Mouse (Mus musculus) heart, embryonic 14.5 days (tissue): ENCODE measurements around the gene Ccp110. TPM values are rescaled to one million over a fixed set of nuclear protein-coding genes. Genes with fewer than 3 reads are reported as not detected.

Source experiments
- ATAC-seq: fragments of 200-750 bp; cut with Nextera tagmentation; 2 replicates; pipeline ENCODE4 v1.8.0; 2017; ENCODE audit warnings: low read depth, moderate TSS enrichment; ENCODE audit not compliant: insufficient number of reproducible peaks, insufficient read depth, low FRiP score
- H3K27ac ChIP-seq, 2 experiments: fragments of 200-500 bp in 1 of 2; fragments of 300-500 bp in 1 of 2; sonication (generic) in 1 of 2; replicated peaks in 1 of 2; 2 replicates each; pipeline ENCODE4 v1.5.1; 2012 to 2014; ENCODE audit warnings: low read depth in 2 of 2, low read length in 2 of 2, control low read depth in 1 of 2, mild to moderate bottlenecking in 1 of 2, mixed read lengths in 1 of 2; ENCODE audit not compliant: control insufficient read depth in 1 of 2, insufficient read depth in 1 of 2
- H3K27me3 ChIP-seq: fragments of 300-500 bp; sonication (generic); 2 replicates; pipeline ENCODE4 v1.6.1; 2014; ENCODE audit warnings: mild to moderate bottlenecking, low read length, control low read depth; ENCODE audit not compliant: control insufficient read depth, insufficient read depth
- H3K36me3 ChIP-seq: fragments of 300-500 bp; sonication (generic); 2 replicates; pipeline ENCODE4 v1.6.1; 2014; ENCODE audit warnings: mild to moderate bottlenecking, control low read depth, low read length, mixed read lengths; ENCODE audit not compliant: control insufficient read depth, insufficient read depth
- H3K4me1 ChIP-seq, 2 experiments: fragments of 200-500 bp in 1 of 2; fragments of 300-500 bp in 1 of 2; sonication (generic) in 1 of 2; 2 replicates each; pipeline ENCODE4 v1.6.1; 2012 to 2014; ENCODE audit warnings: low read length in 2 of 2, control low read depth in 1 of 2, mixed read lengths in 1 of 2; ENCODE audit not compliant: control insufficient read depth in 2 of 2, insufficient read depth in 2 of 2
- H3K4me2 ChIP-seq: fragments of 300-500 bp; sonication (generic); 2 replicates; pipeline ENCODE4 v1.6.1; 2014; ENCODE audit warnings: mild to moderate bottlenecking, low read length
- H3K4me3 ChIP-seq, 2 experiments: fragments of 200-500 bp in 1 of 2; fragments of 300-500 bp in 1 of 2; sonication (generic) in 1 of 2; 2 replicates each; pipeline ENCODE4 v1.5.1; 2012 to 2014; ENCODE audit warnings: low read length in 2 of 2, mild to moderate bottlenecking in 2 of 2, control low read depth in 1 of 2, low read depth in 1 of 2, moderate library complexity in 1 of 2; ENCODE audit not compliant: control insufficient read depth in 1 of 2, insufficient read depth in 1 of 2
- H3K9ac ChIP-seq: fragments of 300-500 bp; sonication (generic); 2 replicates; pipeline ENCODE4 v1.6.1; 2014; ENCODE audit warnings: mild to moderate bottlenecking, low read length
- H3K9me3 ChIP-seq: fragments of 300-500 bp; sonication (generic); 2 replicates; pipeline ENCODE4 v1.6.1; 2016; ENCODE audit warnings: low read length, control low read depth; ENCODE audit not compliant: control insufficient read depth
- WGBS: fragments of 180-500 bp; shearing (Covaris S2); extraction: QIAGEN DNeasy Blood & Tissue Kit; methylation state at CpG from one replicate; pipeline ENCODE4 v1.1.7; 2014; 5-methylcytosine and 5-hydroxymethylcytosine counted together
- polyA plus RNA-seq: library from polyadenylated mRNA; unstranded; fragments of >200 nt; fragmentation: Nextera tagmentation; extraction: Ambion mirVana; gene quantifications from 2 replicates; pipeline ENCODE4 v1.2.1, GENCODE M21; 2014

The Ccp110 gene
- polyA plus RNA-seq, 1 experiment from 2014 or later, result 4.2 TPM

DNA sequence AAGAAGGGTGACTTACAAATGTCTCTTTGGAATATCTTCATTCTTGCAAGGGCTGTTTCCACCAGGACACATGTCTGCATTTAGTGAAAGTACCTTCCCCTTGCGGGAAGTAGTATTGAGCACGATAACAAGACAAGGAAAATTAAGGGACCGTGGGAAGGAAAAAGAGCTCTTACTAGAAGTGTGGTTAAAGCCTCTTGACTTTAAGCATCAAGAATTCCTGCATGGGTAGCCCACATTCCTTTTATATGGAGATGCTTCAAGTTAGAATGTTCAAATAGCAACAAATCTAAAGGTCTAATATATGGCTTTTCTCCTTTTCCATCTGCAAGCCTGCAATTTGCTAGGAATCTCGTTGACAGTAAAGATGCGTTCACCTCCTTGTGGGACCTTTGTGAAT is 5.9 kb upstream of the Ccp110 start:
- Histone ChIP-seq H3K9ac (no peak overlapping the region), H3K27me3 (no peaks in the 10 kb centered on the region), H3K4me2 (no peak overlapping the region), H3K4me3 (no peak overlapping the region), H3K27ac (no peak overlapping the region), H3K9me3 (no peaks in the 10 kb centered on the region), H3K4me1 (peaks cover 4 to 17% of the 10 kb centered on the region in 2 experiments; a peak in 3 of 4 replicates), H3K36me3 (0 out of 2 replicates have a peak, but pooled peaks cover 4% of the 10 kb centered on the region)
- WGBS, result 88% methylated on average over 5 of the region's 5 CpGs
- no peak for ATAC-seq

DNA sequence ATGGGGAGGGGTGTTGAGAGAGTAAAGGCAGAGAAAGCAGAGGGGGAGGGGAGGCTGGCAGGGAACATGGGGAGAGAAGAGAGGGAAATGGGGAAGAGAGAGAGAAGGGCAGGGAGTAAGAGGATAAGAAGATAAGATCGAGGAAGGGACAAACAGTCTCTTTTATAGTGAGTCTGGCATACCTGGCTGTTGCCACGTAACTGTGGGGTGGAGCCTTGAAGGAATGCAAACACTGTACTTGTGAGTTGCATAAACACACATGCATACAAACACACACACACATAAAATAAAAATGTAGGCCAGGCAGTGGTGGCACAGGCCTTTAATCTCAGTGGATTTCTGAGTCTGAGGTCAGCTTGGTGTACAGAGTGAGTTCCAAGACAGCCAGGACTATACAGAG is 5.1 kb upstream of the Ccp110 start:
- Histone ChIP-seq H3K4me3 (no peak overlapping the region), H3K36me3 (0 out of 2 replicates have a peak, but pooled peaks cover 4% of the 10 kb centered on the region), H3K4me1 (peaks cover 4 to 17% of the 10 kb centered on the region in 2 experiments; a peak in 3 of 4 replicates), H3K27me3 (no peaks in the 10 kb centered on the region), H3K9me3 (no peaks in the 10 kb centered on the region), H3K27ac (no peak overlapping the region), H3K4me2 (no peak overlapping the region), H3K9ac (no peak overlapping the region)
- 58% methylated on average over 2 of the region's 2 CpGs for WGBS
- ATAC-seq, result no peak

DNA sequence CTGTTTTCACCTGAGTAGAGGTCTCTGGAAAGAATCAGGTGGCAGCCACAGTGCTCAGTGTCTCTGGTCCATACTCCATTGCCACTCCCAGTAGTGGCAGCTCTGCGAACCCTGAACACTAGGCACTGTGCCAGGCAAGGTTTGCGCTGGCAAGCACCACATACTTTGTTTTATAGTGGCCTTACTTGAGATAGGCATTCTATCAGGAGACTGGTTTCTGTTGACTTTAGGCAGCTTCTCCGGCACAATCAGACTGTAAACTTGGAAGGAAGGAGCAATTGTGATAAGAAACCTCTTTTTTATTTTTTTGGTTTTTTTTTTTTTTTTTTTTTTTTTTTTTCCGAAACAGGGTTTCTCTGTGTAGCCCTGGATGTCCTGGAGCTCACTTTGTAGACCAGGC is 4.3 kb upstream of the Ccp110 start:
- ATAC-seq, result no peak
- H3K4me2 ChIP-seq, result no peak overlapping the region
- no peaks in the 10 kb centered on the region for H3K27me3 ChIP-seq
- peaks cover 4 to 17% of the 10 kb centered on the region in 2 experiments; a peak in 3 of 4 replicates for H3K4me1 ChIP-seq
- no peak overlapping the region for H3K4me3 ChIP-seq
- no peak overlapping the region for H3K9ac ChIP-seq
- WGBS, result 38% methylated on average over 4 of the region's 4 CpGs
- H3K27ac ChIP-seq, result no peak overlapping the region
- 0 out of 2 replicates have a peak, but pooled peaks cover 3% of the 10 kb centered on the region for H3K36me3 ChIP-seq
- H3K9me3 ChIP-seq, result no peaks in the 10 kb centered on the region

DNA sequence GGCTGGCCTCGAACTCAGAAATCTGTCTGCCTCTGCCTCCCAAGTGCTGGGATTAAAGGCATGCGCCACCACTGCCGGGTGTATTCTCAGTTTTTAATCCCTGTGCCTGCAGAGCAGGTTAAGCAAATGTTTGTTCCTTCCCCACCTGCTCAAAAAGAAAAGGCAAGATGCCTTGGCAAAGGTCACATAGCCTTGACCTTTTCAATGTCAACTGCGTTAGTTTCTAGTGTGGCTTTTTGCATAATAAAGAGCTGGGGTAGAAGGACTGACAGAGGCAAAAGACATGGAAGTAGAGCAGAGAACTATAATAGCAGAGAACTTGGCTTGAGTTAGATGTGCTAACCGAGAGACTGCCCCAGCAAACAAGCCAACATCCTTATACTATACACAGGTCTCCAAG is 1.6 kb upstream of the Ccp110 start:
- no peak overlapping the region for H3K4me3 ChIP-seq
- H3K27me3 ChIP-seq, result no peaks in the 10 kb centered on the region
- peaks cover 8% of the 10 kb centered on the region; the same call in 1 of the 2 replicates for H3K36me3 ChIP-seq
- peaks cover 0 to 2% of the 10 kb centered on the region in 2 experiments; a peak in 2 of 4 replicates for H3K4me1 ChIP-seq
- H3K27ac ChIP-seq, result no peak overlapping the region
- WGBS, result 65% methylated on average over 5 of the region's 5 CpGs
- H3K9me3 ChIP-seq, result no peaks in the 10 kb centered on the region
- no peak overlapping the region for H3K4me2 ChIP-seq
- ATAC-seq, result no peak
- no peak overlapping the region for H3K9ac ChIP-seq

DNA sequence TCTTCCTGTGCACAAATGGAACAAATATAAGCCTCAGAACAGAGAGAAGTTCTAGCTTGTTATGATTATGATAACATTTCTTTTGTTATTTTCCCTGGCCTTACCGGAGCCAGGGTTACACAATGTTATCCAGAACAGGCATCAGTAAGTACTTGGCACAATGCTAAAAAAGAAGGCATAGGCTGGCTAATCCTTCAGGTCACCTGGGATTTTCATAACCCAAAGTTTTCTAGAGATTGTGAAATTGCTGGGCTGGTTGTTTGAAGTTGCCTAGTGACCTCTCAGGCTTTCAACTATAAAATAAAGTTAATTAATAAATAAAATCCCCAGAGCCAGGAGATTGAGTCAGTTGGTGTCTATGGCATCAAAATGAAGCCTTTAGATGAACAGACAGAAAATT is 2.5 kb downstream of the Ccp110 start:
- peaks cover 27% of the 10 kb centered on the region for H3K36me3 ChIP-seq
- no peaks in the 10 kb centered on the region for H3K9me3 ChIP-seq
- 70% methylated on average over 1 of the region's 1 CpGs for WGBS
- H3K9ac ChIP-seq, result no peak overlapping the region
- H3K4me2 ChIP-seq, result no peak overlapping the region
- H3K4me1 ChIP-seq, result no peaks in the 10 kb centered on the region
- no peaks in the 10 kb centered on the region for H3K27me3 ChIP-seq
- ATAC-seq, result no peak
- H3K4me3 ChIP-seq, result no peak overlapping the region
- H3K27ac ChIP-seq, result no peak overlapping the region

DNA sequence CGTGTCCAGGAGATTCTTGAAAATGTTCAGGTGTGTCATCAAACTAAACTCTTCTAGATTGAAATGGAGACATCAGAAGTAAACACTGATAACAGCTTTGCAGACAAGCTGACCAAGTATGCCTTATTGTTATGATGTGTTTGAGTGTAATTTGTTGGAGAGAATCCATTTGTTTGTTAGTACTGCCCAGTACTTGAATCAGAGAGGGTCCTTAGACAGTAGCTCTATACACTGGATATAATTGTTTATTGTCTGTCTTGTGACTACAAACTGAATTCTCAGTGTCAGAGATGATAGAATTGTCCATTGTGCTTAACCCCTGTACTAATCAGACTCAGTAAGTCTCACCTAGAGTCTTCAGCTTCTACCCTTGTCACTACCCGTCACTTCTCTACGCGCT is 5.7 kb downstream of the Ccp110 start:
- Histone ChIP-seq H3K9ac (no peak overlapping the region), H3K4me2 (no peak overlapping the region), H3K36me3 (peaks cover 47% of the 10 kb centered on the region), H3K9me3 (no peaks in the 10 kb centered on the region), H3K27ac (no peak overlapping the region), H3K27me3 (no peaks in the 10 kb centered on the region), H3K4me3 (no peak overlapping the region), H3K4me1 (no peaks in the 10 kb centered on the region)
- no peak for ATAC-seq
- 91% methylated on average over 4 of the region's 4 CpGs for WGBS

DNA sequence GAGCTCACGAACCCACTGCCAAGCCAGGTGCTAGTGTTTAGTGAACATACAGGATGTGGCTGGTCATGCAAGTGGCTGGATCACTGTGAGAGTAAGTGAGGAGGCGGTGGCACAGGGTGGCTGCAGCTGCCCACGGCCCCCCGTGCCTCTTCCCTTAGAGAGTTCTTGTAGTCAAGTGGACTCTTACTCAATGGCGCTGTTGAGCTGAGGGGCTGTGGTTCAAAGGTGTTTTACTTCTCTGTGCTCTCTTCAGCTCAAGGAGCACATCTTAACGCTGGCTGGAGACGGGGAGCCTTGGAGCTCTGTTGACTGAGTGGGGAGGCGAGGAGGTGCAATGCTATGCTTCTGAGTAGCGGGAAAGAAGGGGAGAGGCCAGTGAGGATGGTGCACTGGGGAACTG is 11.6 kb downstream of the Ccp110 start:
- ATAC-seq, result no peak
- no peaks in the 10 kb centered on the region for H3K9me3 ChIP-seq

DNA sequence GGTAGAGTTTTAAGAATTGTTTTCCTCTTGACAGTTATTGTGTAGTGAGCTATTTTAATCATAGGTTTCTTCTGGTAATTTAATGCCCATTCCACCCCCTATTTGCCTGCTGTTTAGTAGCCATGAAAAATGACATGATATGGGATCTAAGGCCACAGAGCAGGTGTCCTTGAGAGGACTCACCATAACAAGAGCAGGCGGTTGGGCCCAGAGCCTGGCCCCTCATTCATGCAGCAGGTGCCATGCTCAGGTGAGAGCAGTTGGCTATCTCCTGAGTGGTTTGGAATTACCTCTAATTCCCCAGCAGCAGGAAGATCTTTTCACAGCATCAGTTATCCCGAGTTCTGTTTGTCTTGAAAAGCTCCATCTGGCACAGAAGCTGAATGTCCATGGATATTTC is 13.1 kb downstream of the Ccp110 start:
- Histone ChIP-seq H3K36me3 (peaks cover 62% of the 10 kb centered on the region), H3K4me1 (no peaks in the 10 kb centered on the region), H3K27ac (no peak overlapping the region), H3K9ac (no peak overlapping the region), H3K4me2 (no peak overlapping the region), H3K27me3 (no peaks in the 10 kb centered on the region), H3K4me3 (no peak overlapping the region), H3K9me3 (no peaks in the 10 kb centered on the region)
- WGBS, result 70% methylated on average over 2 of the region's 2 CpGs
- ATAC-seq, result no peak

More for the DNA sequence above, 11.6 kb downstream of the Ccp110 start:
- WGBS, result 86% methylated on average over 9 of the region's 9 CpGs
- Histone ChIP-seq H3K9ac (no peak overlapping the region), H3K36me3 (peaks cover 57% of the 10 kb centered on the region), H3K4me2 (no peak overlapping the region), H3K27ac (no peak overlapping the region), H3K4me1 (no peaks in the 10 kb centered on the region), H3K4me3 (no peak overlapping the region), H3K27me3 (no peaks in the 10 kb centered on the region)
